Mouse (Mus musculus) adrenal gland, adult (tissue): Measurements from ENCODE around the gene Hdac4.

Source experiments
- DNase-seq, 2 experiments: peaks; one replicate each; pipeline ENCODE4 v3.0.0; 2022 to 2023; ENCODE audit warnings: low spot score in 1 of 2; ENCODE audit not compliant: inconsistent age in 2 of 2

Gene Hdac4

GRCm38 (mm10) chr1:92064307-92064706 is 131.2 kb downstream of the Hdac4 start:
- peak in 1 of 2 experiments; percentile 36 for DNase-seq

GRCm38 (mm10) chr1:92063271-92063670 is 132.2 kb downstream of the Hdac4 start:
- DNase-seq: no peak

- DNase-seq: peak in 1 of 2 experiments; percentile 81
Measured at GRCm38 (mm10) chr1:92061198-92062073, 134.1 kb downstream of the Hdac4 start.

- DNase-seq: peak in 1 of 2 experiments; percentile 48
Measured at GRCm38 (mm10) chr1:92060532-92061064, 134.9 kb downstream of the Hdac4 start.

- no peak for DNase-seq
Measured at GRCm38 (mm10) chr1:92059571-92059970, 135.9 kb downstream of the Hdac4 start.

GRCm38 (mm10) chr1:92058731-92059425 is 136.6 kb downstream of the Hdac4 start:
- DNase-seq: no peak

- DNase-seq: no peak
Measured at GRCm38 (mm10) chr1:92057068-92057467, 138.4 kb downstream of the Hdac4 start.

- peak in 1 of 2 experiments; percentile 66 for DNase-seq
Measured at GRCm38 (mm10) chr1:92055149-92055548, 140.3 kb downstream of the Hdac4 start.

- DNase-seq: no peak
Measured at GRCm38 (mm10) chr1:92052190-92052589, 143.3 kb downstream of the Hdac4 start.

GRCm38 (mm10) chr1:92051489-92052062 is 143.9 kb downstream of the Hdac4 start:
- no peak for DNase-seq

- no peak for DNase-seq
Measured at GRCm38 (mm10) chr1:92050992-92051391, 144.5 kb downstream of the Hdac4 start.

- no peak for DNase-seq
Measured at GRCm38 (mm10) chr1:92050566-92050965, 144.9 kb downstream of the Hdac4 start.

- peak; percentile 76 to 77 for DNase-seq
Measured at GRCm38 (mm10) chr1:92048415-92049354, 146.8 kb downstream of the Hdac4 start.

GRCm38 (mm10) chr1:92045671-92046070 is 149.8 kb downstream of the Hdac4 start:
- peak in 1 of 2 experiments; percentile 35 for DNase-seq

GRCm38 (mm10) chr1:92044868-92045267 is 150.6 kb downstream of the Hdac4 start:
- DNase-seq: no peak

- no peak for DNase-seq
Measured at GRCm38 (mm10) chr1:92043989-92044388, 151.5 kb downstream of the Hdac4 start.

- DNase-seq: no peak
Measured at GRCm38 (mm10) chr1:92042126-92042525, 153.4 kb downstream of the Hdac4 start.

- no peak for DNase-seq
Measured at GRCm38 (mm10) chr1:92041290-92041689, 154.2 kb downstream of the Hdac4 start.

GRCm38 (mm10) chr1:92038714-92039113 is 156.8 kb downstream of the Hdac4 start:
- no peak for DNase-seq

- no peak for DNase-seq
Measured at GRCm38 (mm10) chr1:92037039-92037438, 158.5 kb downstream of the Hdac4 start.
